Mouse (Mus musculus): ENCODE measurements around the gene Rnase10. TPM values are rescaled to one million over a fixed set of nuclear protein-coding genes. Genes with fewer than 3 reads are reported as not detected.
"Not testable (repeated sequence)": the region's sequence is repeated elsewhere in the genome, so short reads cannot be mapped to it uniquely, and the experiment has no call there.

Gene Rnase10
- total and polyA plus RNA-seq, 3 experiments: not detected

- Histone ChIP-seq H3K9ac (ENCODE audit: insufficient read depth, low read depth) (no peak overlapping the region), H3K27me3 (replicated peaks) (no peaks in the 10 kb centered on the region), H3K79me2 (replicated peaks; ENCODE audit: control insufficient read depth, extremely low read depth, insufficient read depth, poor library complexity, severe bottlenecking) (no peaks in the 10 kb centered on the region), H3K9me3 (replicated peaks; ENCODE audit: low read length) (no peaks in the 10 kb centered on the region), H3K4me1 (ENCODE audit: control insufficient read depth in 1 of 2, insufficient read depth in 2 of 2) (no peaks in the 10 kb centered on the region), H3K4me2 (ENCODE audit: insufficient read depth, low read depth, poor library complexity, severe bottlenecking) (no peak overlapping the region), H3K36me3 (replicated peaks in 1 of 2; ENCODE audit: control insufficient read depth in 1 of 2, insufficient read depth in 1 of 2, low read length in 1 of 2) (no peaks in the 10 kb centered on the region), H3K4me3 (replicated peaks in 1 of 3; ENCODE audit: low read depth in 2 of 3, low read length in 2 of 3, poor library complexity in 1 of 3) (no peak overlapping the region), H3K27ac (ENCODE audit: insufficient read depth, low read depth) (no peak overlapping the region)
- dilution Hi-C loops (cut with MboI; ENCODE audit: extremely low pct_ligation_motif_present, extremely low pct_unique_long_range_greater_than_20kb, low sequenced_read_pairs): no loop called here
- in situ Hi-C loops (cut with MboI; ENCODE audit: low pct_ligation_motif_present, low pct_unique_long_range_greater_than_20kb, low sequenced_read_pairs): no loop called here
- TF ChIP-seq MAFK (IDR thresholded peaks at IDR 0.05; ENCODE audit: insufficient replicate concordance, low read length) (no peak), NELFE (IDR thresholded peaks at IDR 0.05; ENCODE audit: low read depth, low read length) (no peak), NRF1 (IDR thresholded peaks at IDR 0.05; ENCODE audit: low read depth, low read length) (no peak)
- no peak for DNase-seq (ENCODE audit: extremely low read depth)
These were observed 563 bp downstream of the Rnase10 start for GRCm38 (mm10) chr14:51007914-51008713.

DNA sequence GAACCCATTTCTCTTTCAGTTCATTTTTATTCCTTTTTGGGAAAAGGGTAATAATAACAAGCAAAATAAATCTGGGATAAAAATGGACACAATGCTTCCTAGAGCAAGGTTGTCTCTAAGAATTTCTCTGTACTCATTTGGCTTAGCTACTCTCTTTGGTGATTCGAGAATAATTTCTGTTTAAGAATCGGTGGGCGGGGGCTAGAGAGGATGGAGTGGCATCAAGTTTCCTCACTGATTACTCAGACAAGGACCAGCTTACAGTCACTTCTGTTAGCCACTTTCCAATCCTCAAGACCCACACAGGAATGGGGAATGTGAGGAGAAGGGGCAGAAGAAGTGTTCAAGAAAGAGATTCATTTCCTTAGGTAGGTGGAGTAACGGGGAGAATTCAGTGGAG, 1.2 kb downstream of the Rnase10 start:
- no peak for TF ChIP-seq ZC3H11A (IDR thresholded peaks at IDR 0.05; ENCODE audit: low read depth, low read length)
- TF ChIP-seq SIN3A (IDR thresholded peaks at IDR 0.05; ENCODE audit: low read length): no peak
- no peak for TF ChIP-seq RCOR1 (conservative IDR thresholded peaks at IDR 0.05; ENCODE audit: low read depth, low read length)
- no peak for TF ChIP-seq SMC3 (IDR thresholded peaks at IDR 0.05; ENCODE audit: low read depth, low read length)
- in situ Hi-C loops (cut with MboI; ENCODE audit: low pct_ligation_motif_present, low pct_unique_long_range_greater_than_20kb, low sequenced_read_pairs) (no loop called here), dilution Hi-C loops (cut with MboI; ENCODE audit: extremely low pct_ligation_motif_present, extremely low pct_unique_long_range_greater_than_20kb, low sequenced_read_pairs) (no loop called here)
- Histone ChIP-seq H3K9ac (ENCODE audit: insufficient read depth, low read depth) (no peak overlapping the region), H3K9me3 (replicated peaks; ENCODE audit: low read length) (no peaks in the 10 kb centered on the region), H3K4me3 (replicated peaks in 1 of 3; ENCODE audit: low read depth in 2 of 3, low read length in 2 of 3, poor library complexity in 1 of 3) (no peak overlapping the region), H3K4me1 (ENCODE audit: control insufficient read depth in 1 of 2, insufficient read depth in 2 of 2) (no peaks in the 10 kb centered on the region), H3K36me3 (replicated peaks in 1 of 2; ENCODE audit: control insufficient read depth in 1 of 2, insufficient read depth in 1 of 2, low read length in 1 of 2) (no peaks in the 10 kb centered on the region), H3K27me3 (replicated peaks) (no peaks in the 10 kb centered on the region), H3K79me2 (replicated peaks; ENCODE audit: control insufficient read depth, extremely low read depth, insufficient read depth, poor library complexity, severe bottlenecking) (no peaks in the 10 kb centered on the region), H3K27ac (ENCODE audit: insufficient read depth, low read depth) (no peak overlapping the region), H3K4me2 (ENCODE audit: insufficient read depth, low read depth, poor library complexity, severe bottlenecking) (no peak overlapping the region)
- no peak for DNase-seq (ENCODE audit: extremely low read depth)

GRCm38 (mm10) chr14:51009572-51009971, 2.0 kb downstream of the Rnase10 start:
- no peaks in the 10 kb centered on the region for H3K79me2 ChIP-seq (replicated peaks; ENCODE audit: control insufficient read depth, extremely low read depth, insufficient read depth, poor library complexity, severe bottlenecking)
- dilution Hi-C loops (cut with MboI; ENCODE audit: extremely low pct_ligation_motif_present, extremely low pct_unique_long_range_greater_than_20kb, low sequenced_read_pairs): no loop called here
- no peaks in the 10 kb centered on the region for H3K9me3 ChIP-seq (replicated peaks; ENCODE audit: low read length)
- H3K27ac ChIP-seq (ENCODE audit: insufficient read depth, low read depth): no peak overlapping the region
- H3K4me1 ChIP-seq (ENCODE audit: control insufficient read depth in 1 of 2, insufficient read depth in 2 of 2): no peaks in the 10 kb centered on the region
- in situ Hi-C loops (cut with MboI; ENCODE audit: low pct_ligation_motif_present, low pct_unique_long_range_greater_than_20kb, low sequenced_read_pairs): no loop called here
- H3K9ac ChIP-seq (ENCODE audit: insufficient read depth, low read depth): no peak overlapping the region
- no peak overlapping the region for H3K4me3 ChIP-seq (replicated peaks in 1 of 3; ENCODE audit: low read depth in 2 of 3, low read length in 2 of 3, poor library complexity in 1 of 3)
- no peaks in the 10 kb centered on the region for H3K27me3 ChIP-seq (replicated peaks)
- no peak for TF ChIP-seq ETS1 (conservative IDR thresholded peaks at IDR 0.05; ENCODE audit: low read depth, low read length)
- TF ChIP-seq MYC (IDR thresholded peaks at IDR 0.05; ENCODE audit: low read depth, low read length): no peak
- TF ChIP-seq ELF1 (IDR thresholded peaks at IDR 0.05; ENCODE audit: low read depth, low read length): no peak
- TF ChIP-seq NELFE (IDR thresholded peaks at IDR 0.05; ENCODE audit: low read depth, low read length): no peak
- no peak for TF ChIP-seq JUND (conservative IDR thresholded peaks at IDR 0.05; ENCODE audit: low read depth, low read length)
- TF ChIP-seq ZC3H11A (IDR thresholded peaks at IDR 0.05; ENCODE audit: low read depth, low read length): no peak
- no peak for TF ChIP-seq SMC3 (IDR thresholded peaks at IDR 0.05; ENCODE audit: low read depth, low read length)
- no peak for TF ChIP-seq MXI1 (IDR thresholded peaks at IDR 0.05; ENCODE audit: low read depth, low read length)
- no peak for TF ChIP-seq USF1 (IDR thresholded peaks at IDR 0.05; ENCODE audit: low read depth, low read length)
- TF ChIP-seq POLR2A (IDR thresholded peaks at IDR 0.05; ENCODE audit: low read depth, low read length): no peak
- TF ChIP-seq SIN3A (IDR thresholded peaks at IDR 0.05; ENCODE audit: low read length): no peak
- no peak for TF ChIP-seq CHD1 (IDR thresholded peaks at IDR 0.05; ENCODE audit: low read depth, low read length)
- no peak for TF ChIP-seq JUN (IDR thresholded peaks at IDR 0.05; ENCODE audit: insufficient read depth, low read depth, low read length)
- TF ChIP-seq TBP (conservative IDR thresholded peaks at IDR 0.05; ENCODE audit: low read depth, low read length): no peak
- TF ChIP-seq MEF2A (IDR thresholded peaks at IDR 0.05; ENCODE audit: borderline replicate concordance, low read depth, low read length): no peak
- no peak for DNase-seq (ENCODE audit: extremely low read depth)
- H3K36me3 ChIP-seq (replicated peaks in 1 of 2; ENCODE audit: control insufficient read depth in 1 of 2, insufficient read depth in 1 of 2, low read length in 1 of 2): no peaks in the 10 kb centered on the region
- no peak overlapping the region for H3K4me2 ChIP-seq (ENCODE audit: insufficient read depth, low read depth, poor library complexity, severe bottlenecking)

DNA sequence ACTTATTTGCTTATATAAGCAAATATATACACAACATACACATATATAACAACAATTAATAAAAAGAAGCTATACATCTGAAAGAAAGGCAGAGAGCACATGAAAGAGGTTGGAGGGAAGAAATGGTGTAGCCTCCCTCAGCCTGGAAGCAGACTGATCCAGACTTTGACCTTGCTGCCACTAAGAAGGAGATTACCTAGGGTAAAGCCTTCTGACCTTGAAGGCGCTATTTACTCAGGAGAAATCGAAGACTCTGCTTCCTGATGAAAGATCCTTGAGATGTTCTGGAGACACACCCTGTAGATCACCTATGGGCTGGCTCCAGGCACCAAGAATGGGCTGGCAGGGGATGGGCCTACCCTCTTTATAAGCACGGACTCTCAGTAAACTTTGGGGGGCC, 7.2 kb downstream of the Rnase10 start:
- dilution Hi-C loops (cut with MboI; ENCODE audit: extremely low pct_ligation_motif_present, extremely low pct_unique_long_range_greater_than_20kb, low sequenced_read_pairs); DNase-seq (ENCODE audit: extremely low read depth); H3K4me1 ChIP-seq (ENCODE audit: control insufficient read depth in 1 of 2, insufficient read depth in 2 of 2); H3K79me2 ChIP-seq (replicated peaks; ENCODE audit: control insufficient read depth, extremely low read depth, insufficient read depth, poor library complexity, severe bottlenecking); H3K27ac ChIP-seq (ENCODE audit: insufficient read depth, low read depth); H3K9me3 ChIP-seq (replicated peaks; ENCODE audit: low read length); in situ Hi-C loops (cut with MboI; ENCODE audit: low pct_ligation_motif_present, low pct_unique_long_range_greater_than_20kb, low sequenced_read_pairs); H3K4me3 ChIP-seq (replicated peaks in 1 of 3; ENCODE audit: low read depth in 2 of 3, low read length in 2 of 3, poor library complexity in 1 of 3); H3K36me3 ChIP-seq (replicated peaks in 1 of 2; ENCODE audit: control insufficient read depth in 1 of 2, insufficient read depth in 1 of 2, low read length in 1 of 2); H3K27me3 ChIP-seq (replicated peaks); H3K9ac ChIP-seq (ENCODE audit: insufficient read depth, low read depth); H3K4me2 ChIP-seq (ENCODE audit: insufficient read depth, low read depth, poor library complexity, severe bottlenecking): not testable (repeated sequence)
